ENCODE assay signal across 14 mouse cellular contexts in genomic region chr6:120873874-120874273, GRCm38 (mm10). TPM values are rescaled to one million over a fixed set of nuclear protein-coding genes. Genes with fewer than 3 reads are reported as not detected.
A peak's percentile ranks its signal among the peaks of the same experiment; 100 is the strongest.
DNase-seq lines count a peak whose midpoint lies in the region; ATAC-seq and TF ChIP-seq lines count a peak whose summit lies in the region.
"Had no signal": no experiment of that assay in that cellular context is flagged by ENCODE, and none has a peak within 500 bp of the region (broad histone marks: within the 10 kb centered on the region; RNA-seq: fewer than 3 reads in every experiment).

No protein-coding gene starts in this region.

- no peaks in the 10 kb centered on the region for H3K9me3 ChIP-seq in forebrain, embryonic 15.5 days
- H3K9me3 ChIP-seq in forebrain, embryonic 10.5 days: no peaks in the 10 kb centered on the region
- no peaks in the 10 kb centered on the region for H3K9me3 ChIP-seq in hindbrain, embryonic 16.5 days (ENCODE audit: control insufficient read depth, low read length)
- H3K9me3 ChIP-seq in hindbrain, embryonic 11.5 days (ENCODE audit: control insufficient read depth, low read length): no peaks in the 10 kb centered on the region
- no peaks in the 10 kb centered on the region for H3K9me3 ChIP-seq in liver, embryonic 15.5 days (replicated peaks)
- H3K9me3 ChIP-seq: limb, embryonic 15.5 days had no signal

- no peak for ATAC-seq in forebrain, embryonic 15.5 days (replicated peaks)
- ATAC-seq in hindbrain, embryonic 16.5 days: peak; percentile 54
- ATAC-seq in hindbrain, embryonic 11.5 days (ENCODE audit: low FRiP score): no peak
- peak; percentile 40; the same call in 1 of the 2 replicates for ATAC-seq in liver, embryonic 15.5 days (ENCODE audit: insufficient read depth)
- no peak for ATAC-seq in cerebellum, adult (ENCODE audit: insufficient number of reproducible peaks, low FRiP score, low TSS enrichment)
- ATAC-seq: activated CD4-positive, CD25-positive, alpha-beta regulatory T cell, adult 4 months had no signal

- no peak overlapping the region for H3K9ac ChIP-seq in forebrain, embryonic 15.5 days (replicated peaks)
- H3K9ac ChIP-seq in hindbrain, embryonic 16.5 days (ENCODE audit: low read depth, low read length): no peak overlapping the region
- no peak overlapping the region for H3K9ac ChIP-seq in hindbrain, embryonic 11.5 days (ENCODE audit: low read depth, low read length)
- H3K9ac ChIP-seq in liver, embryonic 15.5 days: no peak overlapping the region
- H3K9ac ChIP-seq: limb, embryonic 15.5 days had no signal

- no peak for TF ChIP-seq CTCF in brain, embryonic 14.5 days (IDR thresholded peaks at IDR 0.05; ENCODE audit: borderline replicate concordance, extremely low read depth, insufficient read depth, insufficient read length)

- 0 out of 2 replicates have a peak, but pooled peaks cover 11% of the 10 kb centered on the region for H3K36me3 ChIP-seq in forebrain, embryonic 15.5 days
- H3K36me3 ChIP-seq in forebrain, embryonic 10.5 days (replicated peaks): peaks cover 50% of the 10 kb centered on the region
- H3K36me3 ChIP-seq in hindbrain, embryonic 16.5 days (ENCODE audit: control insufficient read depth, insufficient read depth, low read length): peaks cover 9% of the 10 kb centered on the region; the same call in 1 of the 2 replicates
- H3K36me3 ChIP-seq in hindbrain, embryonic 11.5 days (ENCODE audit: control insufficient read depth, insufficient read depth, low read length): no peaks in the 10 kb centered on the region
- H3K36me3 ChIP-seq in liver, embryonic 15.5 days (replicated peaks): peaks cover 63% of the 10 kb centered on the region

- no peak overlapping the region for H3K4me3 ChIP-seq in forebrain, embryonic 15.5 days
- no peak overlapping the region for H3K4me3 ChIP-seq in forebrain, embryonic 10.5 days
- no peak overlapping the region for H3K4me3 ChIP-seq in hindbrain, embryonic 16.5 days (ENCODE audit: low read length)
- H3K4me3 ChIP-seq in hindbrain, embryonic 11.5 days (ENCODE audit: low read depth, low read length): no peak overlapping the region
- H3K4me3 ChIP-seq in liver, embryonic 15.5 days (replicated peaks): no peak overlapping the region
- H3K4me3 ChIP-seq: erythroblast, embryonic 14.5 days; limb, embryonic 15.5 days had no signal

- H3K27me3 ChIP-seq in forebrain, embryonic 15.5 days: no peaks in the 10 kb centered on the region
- H3K27me3 ChIP-seq in forebrain, embryonic 10.5 days (ENCODE audit: poor library complexity, severe bottlenecking): no peaks in the 10 kb centered on the region
- no peaks in the 10 kb centered on the region for H3K27me3 ChIP-seq in hindbrain, embryonic 16.5 days (replicated peaks; ENCODE audit: control insufficient read depth, insufficient read depth, low read length)
- no peaks in the 10 kb centered on the region for H3K27me3 ChIP-seq in hindbrain, embryonic 11.5 days (ENCODE audit: control insufficient read depth, insufficient read depth, low read length)
- no peaks in the 10 kb centered on the region for H3K27me3 ChIP-seq in liver, embryonic 15.5 days
- H3K27me3 ChIP-seq: limb, embryonic 15.5 days had no signal

- no peak for TF ChIP-seq POLR2A in brain, embryonic 14.5 days (IDR thresholded peaks at IDR 0.05; ENCODE audit: borderline replicate concordance, extremely low read depth, insufficient read depth, insufficient read length, poor library complexity, severe bottlenecking)

- H3K27ac ChIP-seq in forebrain, embryonic 15.5 days (replicated peaks): peak overlapping the region; percentile 42; the same call in 1 of the 2 replicates
- H3K27ac ChIP-seq in forebrain, embryonic 10.5 days: no peak overlapping the region
- H3K27ac ChIP-seq in hindbrain, embryonic 16.5 days (ENCODE audit: low read depth, low read length): no peak overlapping the region
- H3K27ac ChIP-seq in hindbrain, embryonic 11.5 days (ENCODE audit: low read depth, low read length): no peak overlapping the region
- no peak overlapping the region for H3K27ac ChIP-seq in liver, embryonic 15.5 days (replicated peaks)
- H3K27ac ChIP-seq: limb, embryonic 15.5 days had no signal

- 0 out of 2 replicates have a peak, but pooled peaks cover 5% of the 10 kb centered on the region for H3K4me1 ChIP-seq in forebrain, embryonic 15.5 days
- H3K4me1 ChIP-seq in forebrain, embryonic 10.5 days: no peaks in the 10 kb centered on the region
- H3K4me1 ChIP-seq in hindbrain, embryonic 16.5 days (ENCODE audit: control insufficient read depth, insufficient read depth, low read depth, low read length): no peaks in the 10 kb centered on the region
- no peaks in the 10 kb centered on the region for H3K4me1 ChIP-seq in hindbrain, embryonic 11.5 days (replicated peaks; ENCODE audit: control insufficient read depth, insufficient read depth, low read length)
- H3K4me1 ChIP-seq in liver, embryonic 15.5 days (replicated peaks): peaks cover 9% of the 10 kb centered on the region
- H3K4me1 ChIP-seq: limb, embryonic 15.5 days had no signal

- WGBS in forebrain, embryonic 15.5 days: 68% methylated on average over 9 of the region's 9 CpGs
- 91% methylated on average over 9 of the region's 9 CpGs for WGBS in forebrain, embryonic 10.5 days
- 80% methylated on average over 9 of the region's 9 CpGs for WGBS in hindbrain, embryonic 16.5 days
- WGBS in hindbrain, embryonic 11.5 days: 83% methylated on average over 9 of the region's 9 CpGs
- WGBS in liver, embryonic 15.5 days (ENCODE audit: insufficient replicate concordance): 15% methylated on average over 9 of the region's 9 CpGs

- DNase-seq in forebrain, embryonic 10.5 days (ENCODE audit: extremely low spot score, low spot score): no peak
- no peak for DNase-seq in hindbrain, embryonic 11.5 days (ENCODE audit: low spot score)
- DNase-seq in brain, embryonic 14.5 days (ENCODE audit: low read depth): peak; percentile 48
- DNase-seq in gastrocnemius, postnatal 4 days (ENCODE audit: low spot score in 2 of 2): no peak
- DNase-seq: cerebellum, adult 9-10 months; kidney, adult 9 months; lung, postnatal 4 days had no signal

- H3K4me2 ChIP-seq in forebrain, embryonic 15.5 days (replicated peaks): no peak overlapping the region
- no peak overlapping the region for H3K4me2 ChIP-seq in hindbrain, embryonic 16.5 days (ENCODE audit: low read length)
- no peak overlapping the region for H3K4me2 ChIP-seq in hindbrain, embryonic 11.5 days (replicated peaks; ENCODE audit: low read depth, low read length)
- H3K4me2 ChIP-seq in liver, embryonic 15.5 days: no peak overlapping the region
- H3K4me2 ChIP-seq: limb, embryonic 15.5 days had no signal

RNA-seq across cellular contexts. Expression of gene Bcl2l13, which starts 37.9 kb away (rescaled TPM):
- 32.6 and 32.9 TPM in 2 replicates for polyA plus RNA-seq in forebrain, embryonic 15.5 days (2015; fragmentation: Nextera tagmentation; extraction: Ambion mirVana)
- 51.5 and 52.7 TPM in 2 replicates for polyA plus RNA-seq in forebrain, embryonic 10.5 days (2016; fragmentation: Nextera tagmentation; extraction: Ambion mirVana)
- 27.2 and 27.3 TPM in 2 replicates for polyA plus RNA-seq in hindbrain, embryonic 16.5 days (2015; fragmentation: Nextera tagmentation; extraction: Ambion mirVana)
- polyA plus RNA-seq in hindbrain, embryonic 11.5 days (2014; fragmentation: Nextera tagmentation; extraction: Ambion mirVana): 31.7 and 33.7 TPM in 2 replicates
- 31.3 and 34.7 TPM in 2 replicates for polyA plus RNA-seq in brain, embryonic 14.5 days (2012; rRNA removed)
- 34.3 and 34.4 TPM in 2 replicates for polyA plus RNA-seq in liver, embryonic 15.5 days (2015; fragmentation: Nextera tagmentation; extraction: Ambion mirVana)
- total RNA-seq in gastrocnemius, postnatal 4 days (2021): 10 to 100 TPM; 39.1 to 43.3 TPM

RNA-seq across cellular contexts. Expression of gene Bid, which starts 42.8 kb away (rescaled TPM):
- 24.3 TPM in 2 replicates for polyA plus RNA-seq in forebrain, embryonic 15.5 days (2015; fragmentation: Nextera tagmentation; extraction: Ambion mirVana)
- polyA plus RNA-seq in forebrain, embryonic 10.5 days (2016; fragmentation: Nextera tagmentation; extraction: Ambion mirVana): 17.3 and 19.3 TPM in 2 replicates
- polyA plus RNA-seq in hindbrain, embryonic 16.5 days (2015; fragmentation: Nextera tagmentation; extraction: Ambion mirVana): 43.0 and 45.6 TPM in 2 replicates
- 15.9 and 16.8 TPM in 2 replicates for polyA plus RNA-seq in hindbrain, embryonic 11.5 days (2014; fragmentation: Nextera tagmentation; extraction: Ambion mirVana)
- 23.3 and 23.6 TPM in 2 replicates for polyA plus RNA-seq in brain, embryonic 14.5 days (2012; rRNA removed)
- polyA plus RNA-seq in liver, embryonic 15.5 days (2015; fragmentation: Nextera tagmentation; extraction: Ambion mirVana): 22.0 TPM in 2 replicates
- 1 to 10 TPM; 4.7 to 4.8 TPM for total RNA-seq in gastrocnemius, postnatal 4 days (2021)

RNA-seq across cellular contexts. Expression of gene Atp6v1e1, which starts 51.3 kb away (rescaled TPM):
- 225 and 229 TPM in 2 replicates for polyA plus RNA-seq in forebrain, embryonic 15.5 days (2015; fragmentation: Nextera tagmentation; extraction: Ambion mirVana)
- 109 and 110 TPM in 2 replicates for polyA plus RNA-seq in forebrain, embryonic 10.5 days (2016; fragmentation: Nextera tagmentation; extraction: Ambion mirVana)
- 290 and 313 TPM in 2 replicates for polyA plus RNA-seq in hindbrain, embryonic 16.5 days (2015; fragmentation: Nextera tagmentation; extraction: Ambion mirVana)
- polyA plus RNA-seq in hindbrain, embryonic 11.5 days (2014; fragmentation: Nextera tagmentation; extraction: Ambion mirVana): 183 and 184 TPM in 2 replicates
- polyA plus RNA-seq in brain, embryonic 14.5 days (2012; rRNA removed): 162 and 195 TPM in 2 replicates
- 155 and 157 TPM in 2 replicates for polyA plus RNA-seq in liver, embryonic 15.5 days (2015; fragmentation: Nextera tagmentation; extraction: Ambion mirVana)
- total RNA-seq in gastrocnemius, postnatal 4 days (2021): 100 to 1,000 TPM; 122 to 133 TPM

Comparison
In these comparisons a context has a peak if more than half of its experiments do, and no peak if none do; other contexts are left out.
1. ATAC-seq: peak in hindbrain, embryonic 16.5 days (single experiment) and liver, embryonic 15.5 days (single experiment); none in forebrain, embryonic 15.5 days (single experiment), hindbrain, embryonic 11.5 days (single experiment) and cerebellum, adult (single experiment).